Mouse (Mus musculus): Measurements from ENCODE around the gene Zfp598. TPM values are rescaled to one million over a fixed set of nuclear protein-coding genes. Genes with fewer than 3 reads are reported as not detected.
"Not testable (repeated sequence)": the region's sequence is repeated elsewhere in the genome, so short reads cannot be mapped to it uniquely, and the experiment has no call there.

The Zfp598 gene
- total RNA-seq, 1 experiment from 2014 or later: 14.6 TPM

GRCm38 (mm10) chr17:24644875-24645721 lies 24.4 kb upstream of the Zfp598 start:
- no peak for ATAC-seq (replicated peaks; ENCODE audit: insufficient number of reproducible peaks, low FRiP score, low TSS enrichment, poor library complexity, severe bottlenecking)

GRCm38 (mm10) chr17:24645916-24646315 lies 23.6 kb upstream of the Zfp598 start:
- no peak for ATAC-seq (replicated peaks; ENCODE audit: insufficient number of reproducible peaks, low FRiP score, low TSS enrichment, poor library complexity, severe bottlenecking)

- no peak for ATAC-seq (replicated peaks; ENCODE audit: insufficient number of reproducible peaks, low FRiP score, low TSS enrichment, poor library complexity, severe bottlenecking)
Observed at GRCm38 (mm10) chr17:24646381-24646780, 23.1 kb upstream of the Zfp598 start.

DNA sequence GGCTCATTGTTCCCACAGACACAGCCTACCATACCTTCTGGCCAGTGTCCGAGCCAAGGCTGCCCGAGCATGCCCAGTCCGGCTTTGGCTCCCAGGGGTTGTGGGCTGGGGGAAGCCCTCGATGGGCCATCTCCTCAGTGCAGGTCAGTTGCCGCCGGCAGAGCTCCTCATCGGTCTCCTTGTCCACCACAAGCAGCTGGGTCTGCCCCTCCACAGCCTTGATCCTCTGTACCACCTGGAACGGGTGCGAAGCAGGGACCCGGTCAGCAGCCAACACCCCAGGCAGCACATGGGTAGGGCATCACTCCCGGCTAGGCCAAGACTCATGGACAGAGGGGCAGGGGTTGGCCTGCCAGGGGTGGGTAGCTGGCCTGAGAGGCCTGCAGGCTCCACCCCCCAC lies 22.0 kb upstream of the Zfp598 start:
- ATAC-seq (replicated peaks; ENCODE audit: insufficient number of reproducible peaks, low FRiP score, low TSS enrichment, poor library complexity, severe bottlenecking): no peak

GRCm38 (mm10) chr17:24648731-24649377 lies 20.6 kb upstream of the Zfp598 start:
- no peak for ATAC-seq (replicated peaks; ENCODE audit: insufficient number of reproducible peaks, low FRiP score, low TSS enrichment, poor library complexity, severe bottlenecking)

DNA sequence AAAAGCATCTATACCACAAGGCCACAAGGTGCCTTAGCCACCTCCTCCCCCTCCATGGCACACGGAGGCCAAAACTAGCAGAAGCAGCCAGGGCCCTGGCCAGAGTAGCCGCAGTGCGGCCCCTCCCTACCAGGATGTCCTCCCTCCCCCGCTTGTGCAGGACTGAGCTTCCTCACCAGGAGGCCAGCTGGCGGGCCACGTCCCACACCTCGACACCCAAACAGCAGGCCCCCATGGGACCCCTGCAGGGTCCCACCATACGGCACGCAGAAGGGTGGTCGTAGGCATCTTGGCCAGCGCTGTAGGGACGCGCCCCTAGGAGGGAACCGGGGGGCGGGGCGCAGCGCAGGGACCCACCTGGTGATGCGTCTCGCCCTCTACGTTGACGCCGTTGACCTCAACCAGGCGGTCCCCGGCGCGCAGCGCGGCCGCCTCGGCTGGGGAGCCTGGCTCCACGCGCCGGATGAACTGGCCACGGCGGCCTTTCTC lies 19.9 kb upstream of the Zfp598 start:
- ATAC-seq (replicated peaks; ENCODE audit: insufficient number of reproducible peaks, low FRiP score, low TSS enrichment, poor library complexity, severe bottlenecking): no peak

GRCm38 (mm10) chr17:24650070-24650616 lies 19.3 kb upstream of the Zfp598 start, which contains the start of gene Slc9a3r2:
Gene Slc9a3r2 (minus strand): TSS chr17:24650327.
- ATAC-seq (replicated peaks; ENCODE audit: insufficient number of reproducible peaks, low FRiP score, low TSS enrichment, poor library complexity, severe bottlenecking): no peak

DNA sequence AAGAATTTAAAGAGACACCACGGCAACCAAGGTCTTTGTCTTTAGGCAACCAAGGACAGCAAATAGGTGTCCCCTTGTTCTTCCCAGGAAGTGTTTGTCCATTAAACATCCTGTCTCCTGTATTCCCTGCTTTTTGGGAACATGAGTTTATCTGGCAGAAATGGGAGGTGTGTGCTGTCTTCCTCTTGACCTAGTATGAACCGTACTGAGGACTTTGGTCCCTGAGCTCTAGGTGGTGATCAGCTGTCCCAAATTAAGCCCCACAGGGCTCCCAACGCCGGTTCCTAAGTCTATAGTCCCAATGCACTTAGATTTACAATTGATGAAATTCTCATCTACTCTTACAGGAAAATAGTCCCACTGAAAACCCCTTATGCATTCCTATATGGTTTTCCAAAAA lies 18.7 kb upstream of the Zfp598 start:
- ATAC-seq (replicated peaks; ENCODE audit: insufficient number of reproducible peaks, low FRiP score, low TSS enrichment, poor library complexity, severe bottlenecking): no peak

DNA sequence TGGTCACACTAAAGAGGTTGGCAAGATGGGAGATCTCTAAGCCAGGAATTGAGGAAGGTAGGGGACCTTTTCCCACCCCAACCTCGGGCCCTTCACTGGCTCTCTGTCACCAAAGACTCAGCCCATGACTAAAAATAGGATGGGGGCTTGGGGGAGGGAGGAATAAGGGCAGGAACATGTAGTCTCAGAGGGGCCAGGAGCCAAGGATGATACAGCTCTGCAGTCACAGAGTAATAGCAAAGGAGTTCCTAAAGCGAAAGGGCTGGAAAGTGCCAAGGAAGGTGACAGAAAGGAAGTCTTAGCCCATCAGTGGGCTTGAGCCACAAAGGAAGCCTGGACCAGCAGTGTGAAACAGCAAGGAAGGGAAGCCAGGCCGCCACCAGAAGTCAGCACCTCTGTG lies 17.7 kb upstream of the Zfp598 start:
- no peak for ATAC-seq (replicated peaks; ENCODE audit: insufficient number of reproducible peaks, low FRiP score, low TSS enrichment, poor library complexity, severe bottlenecking)

DNA sequence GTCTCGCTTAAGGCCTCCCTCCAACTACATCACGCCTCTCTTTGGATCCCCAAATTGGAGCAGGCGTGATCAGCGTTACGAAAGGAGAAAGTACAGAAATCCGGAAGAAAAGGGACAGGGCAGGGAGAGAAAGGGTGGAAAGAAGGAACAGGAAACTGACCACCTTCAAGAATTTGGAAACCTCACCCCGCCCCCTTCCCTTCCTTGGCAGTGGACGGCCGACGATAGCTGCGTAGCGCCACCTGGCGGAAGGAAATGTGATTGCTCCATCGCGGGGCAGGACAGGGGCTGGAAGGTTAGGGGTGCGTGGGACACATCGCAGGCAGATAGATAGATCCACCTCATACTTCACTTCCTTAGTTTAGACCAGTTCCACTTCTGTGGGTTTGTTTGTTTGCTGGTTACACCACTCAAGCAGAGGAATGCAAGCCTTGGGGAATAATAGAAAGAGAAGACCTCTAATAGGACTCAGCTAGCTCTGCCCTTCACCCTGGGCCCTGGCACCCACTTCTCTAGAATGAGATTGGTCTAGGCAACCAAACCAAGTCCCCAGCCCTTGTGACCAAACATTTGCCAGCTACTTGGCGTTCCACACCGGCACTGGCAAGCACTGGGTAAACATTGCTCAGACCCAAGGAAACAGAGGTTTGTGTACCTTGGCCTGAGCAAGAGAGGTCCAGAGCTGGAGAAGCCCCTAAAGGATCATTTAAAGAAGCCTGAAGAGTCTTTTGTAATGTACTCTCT lies 15.3 kb upstream of the Zfp598 start:
- peak; percentile 89 for ATAC-seq (replicated peaks; ENCODE audit: insufficient number of reproducible peaks, low FRiP score, low TSS enrichment, poor library complexity, severe bottlenecking)

DNA sequence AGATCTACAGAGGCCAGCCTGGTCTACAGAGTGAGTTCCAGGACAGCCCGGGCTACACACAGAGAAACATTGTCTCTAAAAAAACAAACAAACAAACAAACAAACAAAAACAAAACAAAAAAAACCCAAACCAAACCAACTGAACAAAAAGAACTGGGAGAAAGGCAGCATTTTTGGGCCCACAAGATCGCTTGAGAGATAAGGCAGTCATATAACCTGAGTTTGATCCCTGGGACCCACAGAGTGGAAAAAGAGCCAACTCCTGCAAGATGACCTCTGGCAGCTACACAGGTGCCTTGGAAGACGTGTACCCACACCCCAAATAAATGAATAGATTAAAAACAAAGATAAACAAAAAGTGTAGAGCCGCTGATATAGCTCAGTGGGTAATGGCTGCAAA lies 14.5 kb upstream of the Zfp598 start:
- no peak for ATAC-seq (replicated peaks; ENCODE audit: insufficient number of reproducible peaks, low FRiP score, low TSS enrichment, poor library complexity, severe bottlenecking)

DNA sequence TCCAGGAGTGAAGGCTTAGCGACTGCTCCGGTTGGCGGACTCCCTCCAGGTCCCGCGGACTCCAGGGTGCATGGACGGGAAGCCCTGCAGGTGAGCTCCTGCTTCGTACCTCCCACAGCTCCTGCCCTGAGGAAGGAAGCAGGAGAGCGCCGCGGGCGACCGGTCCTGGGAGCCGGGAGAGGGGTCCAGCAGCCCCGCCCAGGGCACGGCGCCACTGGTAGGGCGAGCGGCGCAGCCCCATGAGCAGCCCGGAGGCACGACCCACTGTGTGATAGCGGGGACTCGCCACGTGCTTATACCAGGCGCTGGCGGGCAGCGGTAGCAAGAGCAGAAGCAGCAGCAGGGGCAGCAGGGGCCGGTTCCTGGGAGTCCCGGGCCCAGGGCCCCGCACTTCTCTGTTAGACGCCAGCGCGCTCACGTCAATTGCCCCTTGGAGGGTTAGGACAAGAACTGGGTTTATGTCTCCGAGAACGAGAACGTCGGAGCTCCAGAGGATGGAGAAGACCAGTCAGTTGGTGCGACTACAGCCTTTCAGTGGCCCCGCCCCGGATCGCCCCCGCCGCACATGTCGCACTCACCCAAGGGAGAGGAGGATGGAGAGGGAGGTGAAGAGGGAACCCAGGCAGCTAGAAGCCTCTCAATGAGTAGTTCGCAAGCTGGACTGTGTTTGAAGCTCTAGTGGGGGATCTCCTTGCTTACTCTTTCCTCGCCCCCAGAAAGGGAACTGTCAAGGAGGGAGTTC lies 11.3 kb upstream of the Zfp598 start, which contains the start of gene Npw:
TSS of gene Npw (minus strand) at position 441 of the 742 bp plus-strand sequence.
- peak; percentile 41; the same call in 1 of the 2 replicates for ATAC-seq (replicated peaks; ENCODE audit: insufficient number of reproducible peaks, low FRiP score, low TSS enrichment, poor library complexity, severe bottlenecking)

GRCm38 (mm10) chr17:24667011-24667410 lies 2.5 kb upstream of the Zfp598 start:
- not testable (repeated sequence) for ATAC-seq (replicated peaks; ENCODE audit: insufficient number of reproducible peaks, low FRiP score, low TSS enrichment, poor library complexity, severe bottlenecking)

DNA sequence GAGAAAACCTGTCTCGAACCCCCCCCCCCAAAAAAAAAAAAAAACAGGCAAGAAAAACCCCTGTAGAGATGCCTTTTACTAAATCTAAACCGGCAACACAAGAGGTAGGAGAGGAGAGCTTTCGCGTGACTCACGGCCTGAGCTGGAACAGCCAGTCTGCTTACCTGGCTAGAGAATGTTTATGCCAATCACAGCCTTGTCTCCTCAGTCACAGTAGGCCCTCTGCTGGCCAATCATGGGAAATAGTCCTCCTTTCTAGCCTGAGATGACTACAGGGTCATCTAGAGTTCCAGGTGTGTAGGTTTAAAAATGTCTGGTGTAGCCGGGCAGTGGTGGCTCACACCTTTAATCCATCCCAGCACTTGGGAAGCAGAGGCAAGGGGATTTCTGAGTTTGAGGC lies 2.1 kb upstream of the Zfp598 start:
- peak; percentile 42 for ATAC-seq (replicated peaks; ENCODE audit: insufficient number of reproducible peaks, low FRiP score, low TSS enrichment, poor library complexity, severe bottlenecking)

DNA sequence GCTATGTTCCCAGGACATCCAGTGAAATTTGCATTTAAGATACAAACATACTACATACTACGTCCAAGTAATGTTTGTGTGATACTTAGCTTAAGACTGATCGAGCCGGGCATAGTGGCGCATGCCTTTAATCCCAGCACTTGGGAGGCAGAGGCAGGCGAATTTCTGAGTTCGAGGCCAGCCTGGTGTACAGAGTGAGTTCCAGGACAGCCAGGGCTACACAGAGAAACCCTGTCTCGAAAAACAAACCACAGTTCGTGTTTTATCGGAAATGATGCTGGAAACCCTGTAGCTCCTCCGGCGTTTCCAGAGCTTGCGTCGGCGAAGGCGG lies 308 bp upstream of the Zfp598 start:
- not testable (repeated sequence) for ATAC-seq (replicated peaks; ENCODE audit: insufficient number of reproducible peaks, low FRiP score, low TSS enrichment, poor library complexity, severe bottlenecking)

DNA sequence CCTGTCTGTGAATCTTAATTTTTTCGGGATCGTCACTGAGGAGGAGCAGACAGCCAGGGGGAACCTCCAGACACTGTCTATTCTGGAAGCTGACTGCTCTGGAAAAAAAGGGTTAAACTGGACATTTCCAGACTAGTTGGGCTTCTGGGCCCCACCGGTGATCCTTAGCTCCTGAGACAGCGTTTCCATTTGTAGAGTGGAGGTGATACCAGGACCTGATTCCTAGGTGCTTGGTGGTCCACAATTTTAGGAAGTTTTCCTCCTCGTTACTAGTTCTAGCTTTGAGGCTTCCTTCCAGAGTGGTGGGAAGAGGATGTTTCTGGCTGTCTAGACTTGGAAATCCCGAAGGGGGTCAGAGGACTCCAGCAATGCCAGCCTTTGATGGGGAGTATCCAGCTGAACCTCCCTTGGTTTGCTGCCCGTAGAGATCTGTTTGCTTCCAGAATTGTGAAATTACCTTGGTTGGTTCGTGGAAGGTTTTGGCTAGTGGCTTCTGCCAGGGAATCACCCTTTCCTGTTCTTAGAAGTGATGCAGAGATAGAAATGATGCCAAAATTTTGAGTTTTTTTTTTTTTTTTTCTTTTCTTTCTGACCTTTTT lies 858 bp downstream of the Zfp598 start:
- ATAC-seq (replicated peaks; ENCODE audit: insufficient number of reproducible peaks, low FRiP score, low TSS enrichment, poor library complexity, severe bottlenecking): no peak

DNA sequence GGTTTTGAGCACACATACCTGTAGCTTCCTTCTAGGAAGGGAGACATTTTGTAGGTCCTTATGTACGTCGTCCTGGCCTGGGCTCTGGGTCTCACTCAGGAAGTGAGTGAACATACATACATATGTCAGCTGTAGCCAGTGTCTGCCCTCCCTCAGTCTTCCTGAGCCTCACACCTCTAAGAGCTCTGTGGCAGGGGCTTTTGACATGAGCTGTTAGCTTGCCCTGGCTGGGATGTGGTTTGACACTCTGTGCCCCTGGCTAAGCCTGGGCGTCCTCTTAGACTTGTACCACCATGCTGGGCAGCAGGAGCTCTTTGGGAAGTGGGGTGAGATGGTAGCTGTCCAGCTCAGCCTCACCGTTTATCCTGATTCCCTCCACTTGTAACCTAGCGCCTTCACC lies 1.9 kb downstream of the Zfp598 start:
- ATAC-seq (replicated peaks; ENCODE audit: insufficient number of reproducible peaks, low FRiP score, low TSS enrichment, poor library complexity, severe bottlenecking): no peak

- ATAC-seq (replicated peaks; ENCODE audit: insufficient number of reproducible peaks, low FRiP score, low TSS enrichment, poor library complexity, severe bottlenecking): no peak
Observed at GRCm38 (mm10) chr17:24672141-24672540, 2.7 kb downstream of the Zfp598 start.
